Mouse (Mus musculus) heart, postnatal 25 days (tissue): ENCODE results near the gene Pkp4. TPM values are rescaled to one million over a fixed set of nuclear protein-coding genes. Genes with fewer than 3 reads are reported as not detected.

Experiments
- DNase-seq: peaks from one replicate; pipeline ENCODE4 v3.0.0; 2022; ENCODE audit warnings: low spot score
- intact Hi-C: fragments of 180-260 bp; cut with DNase I; formaldehyde crosslinking; loops from one replicate; pipeline ENCODE4 v1.15.1; 2025
- total RNA-seq, 2 experiments: library from RNA; stranded (reverse); gene quantifications; 2 replicates each; pipeline ENCODE4 v1.2.3; 2021

The Pkp4 gene
- total RNA-seq, 2 experiments from 2014 or later, result 148 to 155 TPM

- intact Hi-C loops, result loop anchor here (1.0 to 5.0 kb wide), 2 partner anchors 23 to 35 kb away; no protein-coding TSS in a partner anchor
- peak; percentile 66 for DNase-seq
These were observed 241.3 kb downstream of the Pkp4 start for GRCm38 (mm10) chr2:59401841-59402461.

- no peak for DNase-seq
- intact Hi-C loops, result loop anchor here (5.0 kb wide), 1 partner anchor 33 kb away; no protein-coding TSS in a partner anchor
These were observed 243.4 kb downstream of the Pkp4 start for GRCm38 (mm10) chr2:59404022-59404421.

Other genes with a start within 250 kb of the Pkp4 start
- gene Ccdc148, start 167 bp upstream of the Pkp4 start, total RNA-seq, result under 1 TPM; 0.64 to 0.83 TPM